Mouse (Mus musculus): ENCODE measurements around the gene Aebp1.
A peak's percentile ranks its signal among the peaks of the same experiment; 100 is the strongest.

Gene Aebp1

DNA sequence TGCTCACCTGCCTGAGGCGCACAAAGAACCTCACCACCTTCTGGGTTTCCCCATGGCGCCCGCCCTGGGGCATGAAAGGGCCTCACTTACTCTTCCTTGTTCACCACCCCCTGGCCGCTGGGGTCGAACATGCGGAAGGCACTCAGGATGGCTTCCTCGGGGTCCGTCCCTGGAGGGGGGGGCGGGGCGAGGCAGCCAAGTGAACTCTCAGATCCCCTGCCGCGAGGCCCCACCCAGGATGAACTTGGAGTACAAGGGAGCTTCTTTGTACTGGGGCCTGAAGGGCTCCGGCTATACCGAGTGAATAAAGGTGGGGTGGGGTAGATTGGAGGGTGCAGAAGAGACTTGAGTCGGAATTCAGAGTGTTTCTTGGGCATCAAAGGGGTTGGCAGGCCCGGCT lies 35.5 kb downstream of the Aebp1 start:
- no peak for DNase-seq (ENCODE audit: low spot score)

DNA sequence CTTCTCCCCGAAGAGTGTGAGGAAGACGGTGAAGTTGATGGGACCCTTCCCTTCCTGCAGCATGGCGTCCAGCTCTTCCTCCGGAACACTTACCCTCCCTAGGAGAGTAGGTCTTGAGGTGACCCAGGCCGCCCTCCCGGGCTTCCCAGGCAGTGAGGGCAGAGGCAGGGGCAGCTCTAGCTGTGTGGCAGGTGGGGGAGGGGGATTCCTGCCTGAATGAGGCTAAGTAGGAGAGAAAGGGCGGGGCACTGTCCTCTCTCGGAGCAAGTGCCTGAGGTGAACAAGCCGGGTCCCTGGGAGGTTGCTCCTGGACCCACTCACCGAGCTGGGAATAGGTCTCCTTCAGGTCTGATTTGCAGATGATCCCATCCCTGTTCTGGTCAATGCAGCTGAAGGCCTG lies 36.1 kb downstream of the Aebp1 start:
- no peak for DNase-seq (ENCODE audit: low spot score)

DNA sequence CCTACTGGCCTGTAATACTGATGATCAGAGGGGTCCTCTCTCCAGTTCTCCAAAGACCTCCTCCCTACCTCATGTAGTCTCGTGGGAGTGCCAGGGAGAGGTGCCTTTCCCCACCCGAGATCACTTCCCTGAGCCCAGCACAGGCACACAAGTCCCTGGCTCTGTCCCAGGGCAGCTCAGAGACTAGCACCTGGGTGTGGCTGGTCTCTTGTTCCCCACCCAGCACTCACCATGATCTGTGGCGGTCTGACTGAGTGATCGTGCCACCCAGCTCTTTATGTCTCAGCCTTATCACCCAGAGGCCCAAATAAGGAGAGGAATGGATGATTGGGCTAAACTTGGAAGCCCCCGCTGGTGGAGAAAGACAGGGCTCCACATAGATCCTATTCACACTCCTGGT lies 36.8 kb downstream of the Aebp1 start, which contains the start of gene Myl7:
Gene Myl7, minus strand, starts transcription at position 252 of the 400 bp plus-strand sequence.
- DNase-seq (ENCODE audit: low spot score): no peak

DNA sequence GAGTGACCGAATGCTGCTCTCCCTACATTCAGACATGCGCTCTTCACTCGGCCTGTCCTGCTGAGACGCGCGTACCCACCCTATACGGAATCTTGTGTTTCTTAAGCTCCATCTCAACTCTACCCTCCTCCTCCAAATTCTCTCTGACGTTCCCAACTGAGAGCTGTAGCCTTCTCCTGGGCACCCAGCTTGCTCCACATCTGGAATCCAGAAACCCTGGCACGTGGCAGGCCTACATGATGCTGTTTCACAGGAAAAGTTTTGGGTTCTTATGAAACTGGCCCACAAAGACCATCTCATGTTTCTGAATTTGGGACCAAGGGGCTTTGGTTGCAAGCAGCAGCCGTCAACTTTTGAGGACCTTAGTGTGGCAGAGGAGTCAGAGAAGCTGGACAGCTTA lies 37.5 kb downstream of the Aebp1 start:
- no peak for DNase-seq (ENCODE audit: low spot score)

DNA sequence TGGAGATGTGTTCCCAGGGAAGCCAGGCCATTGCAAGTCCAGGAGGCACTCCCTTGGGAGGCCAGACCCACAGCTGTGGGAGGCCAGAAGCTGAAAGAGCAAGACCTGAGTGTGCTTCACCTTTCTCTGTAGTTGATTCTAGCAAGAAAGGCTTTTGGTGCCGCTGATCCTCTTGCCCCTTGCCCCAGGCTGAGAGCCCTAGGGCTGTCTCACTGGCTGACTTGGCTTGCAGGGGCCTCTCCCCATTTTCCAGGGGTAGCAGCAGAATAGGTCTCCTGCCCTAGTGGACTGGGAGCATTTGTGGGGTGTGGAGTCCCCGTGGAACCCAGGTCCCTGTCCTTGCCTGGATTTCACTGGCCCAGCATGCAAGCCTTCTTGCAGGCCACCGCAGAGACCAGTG lies 39.6 kb downstream of the Aebp1 start:
- no peak for DNase-seq (ENCODE audit: low spot score)

DNA sequence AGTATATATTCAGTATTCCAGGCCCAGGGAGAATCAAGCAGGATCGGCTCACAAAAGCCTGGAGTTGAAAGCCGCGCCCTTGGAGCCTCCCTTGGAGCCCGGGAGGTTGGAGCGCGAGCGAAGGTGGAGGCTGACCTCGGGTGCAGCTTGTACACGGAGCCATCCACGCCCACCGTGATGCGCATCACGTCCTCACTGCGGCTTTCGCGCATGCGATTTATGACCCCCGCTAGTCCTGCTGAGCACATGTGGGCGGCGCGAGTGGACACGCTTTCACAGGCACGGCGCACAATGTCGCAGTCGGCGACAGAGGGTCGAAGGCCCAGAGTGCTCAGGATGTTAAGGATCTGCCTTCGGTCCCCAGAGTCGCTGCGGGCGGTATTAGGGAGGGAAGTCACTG lies 40.2 kb downstream of the Aebp1 start:
- DNase-seq (ENCODE audit: low spot score): no peak

DNA sequence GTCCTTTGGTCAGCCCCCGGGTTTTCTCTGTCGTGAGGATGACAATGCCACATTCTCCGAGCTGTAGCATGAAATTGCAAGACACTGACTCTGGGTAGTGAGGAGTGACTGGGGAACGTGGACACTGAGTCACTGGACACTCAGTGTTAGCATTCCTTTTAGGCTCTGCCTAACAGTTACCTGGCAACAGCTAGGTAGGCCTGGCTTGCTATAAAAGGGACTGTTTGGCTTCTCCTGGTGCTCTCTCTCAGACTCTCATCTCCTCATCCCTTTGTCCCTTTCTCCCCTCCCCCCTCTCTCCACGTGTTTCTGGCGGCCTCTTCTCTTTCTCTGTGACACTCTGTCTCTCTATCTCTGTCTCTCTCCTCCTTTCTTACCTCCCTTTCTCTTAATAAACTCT lies 40.6 kb downstream of the Aebp1 start:
- DNase-seq (ENCODE audit: low spot score): no peak

DNA sequence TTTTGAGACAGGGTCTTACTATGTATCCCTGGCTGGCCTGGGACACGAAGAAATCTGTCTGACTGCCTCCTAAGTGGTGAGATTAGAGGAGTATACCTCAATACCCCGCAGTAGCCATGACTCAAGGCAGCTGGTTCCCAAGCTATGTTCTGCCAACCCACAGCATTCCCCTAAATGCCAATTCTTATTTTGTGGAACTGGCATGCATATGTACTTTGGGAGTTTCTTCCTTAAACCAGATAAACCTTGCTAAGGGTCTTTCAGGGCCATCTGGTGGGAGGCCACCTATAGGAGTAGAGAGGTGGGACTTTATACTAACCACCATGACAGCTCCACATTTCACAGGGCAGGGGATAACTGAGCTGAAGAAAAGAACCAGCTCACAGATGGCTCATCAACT lies 42.1 kb downstream of the Aebp1 start:
- no peak for DNase-seq (ENCODE audit: low spot score)

DNA sequence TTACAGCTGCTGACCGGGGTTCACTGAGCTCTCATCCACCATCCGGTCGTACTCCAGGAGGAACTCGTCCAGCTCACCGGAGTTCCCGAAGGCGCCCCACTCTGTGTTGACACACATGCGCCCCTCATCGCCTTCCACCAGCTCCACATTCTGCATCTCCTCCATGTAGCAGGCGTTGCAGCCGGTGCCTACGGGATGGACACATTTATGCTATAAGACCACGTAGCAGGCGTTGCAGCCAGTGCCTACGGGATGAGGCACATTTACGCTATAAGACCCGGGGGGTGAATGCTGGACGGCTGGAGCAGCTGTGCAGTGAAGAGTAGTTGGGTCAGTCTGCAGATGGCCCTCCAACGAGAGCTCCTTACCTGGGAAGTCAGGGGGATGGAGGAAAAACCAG lies 42.6 kb downstream of the Aebp1 start:
- DNase-seq (ENCODE audit: low spot score): no peak

DNA sequence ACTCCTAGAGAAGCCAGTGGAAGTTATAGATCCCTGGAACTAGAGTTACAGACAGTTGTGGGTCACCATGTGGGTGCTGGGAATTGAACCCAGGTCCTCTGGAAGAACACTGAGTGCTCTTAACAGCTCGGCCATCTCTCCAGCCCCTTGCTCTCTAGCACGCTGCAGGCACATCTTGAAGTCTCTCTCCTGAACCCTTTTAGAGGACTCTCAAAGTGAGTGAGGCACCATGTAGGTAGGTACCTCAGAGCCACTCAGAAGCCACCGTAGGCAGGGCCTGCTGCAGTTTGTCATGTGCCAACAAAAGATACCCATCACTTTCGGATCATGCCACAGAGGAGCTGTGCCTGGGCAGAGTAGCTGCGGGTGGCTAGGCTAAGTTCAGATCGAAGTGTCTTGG lies 43.1 kb downstream of the Aebp1 start:
- DNase-seq (ENCODE audit: low spot score): no peak

DNA sequence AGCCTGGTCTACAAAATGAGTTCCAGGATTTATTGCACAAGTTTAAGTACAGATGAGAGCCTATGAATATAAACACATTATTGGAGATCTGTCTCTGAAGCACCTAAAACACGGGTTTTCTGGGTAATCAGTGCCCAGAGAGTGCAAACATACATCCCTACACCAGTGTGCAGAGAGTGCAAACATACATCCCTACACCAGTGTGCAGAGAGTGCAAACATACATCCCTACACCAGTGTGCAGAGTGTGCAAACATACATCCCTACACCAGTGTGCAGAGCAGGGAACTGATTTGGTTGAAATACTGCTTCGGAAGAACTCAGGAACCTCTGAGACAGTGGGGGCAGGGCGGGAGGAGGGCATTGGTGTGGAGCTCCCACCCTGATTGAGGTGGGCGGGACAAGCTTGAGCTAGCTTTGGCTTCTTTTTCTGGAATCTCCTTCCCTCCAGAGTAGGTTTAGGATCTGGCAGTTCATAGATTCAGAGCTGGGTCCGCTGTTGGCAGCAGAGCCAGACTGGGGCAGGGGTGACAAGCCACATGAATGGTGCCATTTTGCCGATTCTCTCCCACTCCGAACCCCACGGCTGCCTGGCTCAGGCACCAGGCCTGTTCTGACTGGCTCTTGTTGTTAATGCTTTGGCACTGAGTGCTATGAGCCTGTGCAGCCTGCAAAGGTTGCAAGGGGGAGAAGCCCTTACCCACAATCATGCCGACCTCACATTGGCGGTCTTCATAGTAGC lies 44.2 kb downstream of the Aebp1 start:
- DNase-seq (ENCODE audit: low spot score): no peak

DNA sequence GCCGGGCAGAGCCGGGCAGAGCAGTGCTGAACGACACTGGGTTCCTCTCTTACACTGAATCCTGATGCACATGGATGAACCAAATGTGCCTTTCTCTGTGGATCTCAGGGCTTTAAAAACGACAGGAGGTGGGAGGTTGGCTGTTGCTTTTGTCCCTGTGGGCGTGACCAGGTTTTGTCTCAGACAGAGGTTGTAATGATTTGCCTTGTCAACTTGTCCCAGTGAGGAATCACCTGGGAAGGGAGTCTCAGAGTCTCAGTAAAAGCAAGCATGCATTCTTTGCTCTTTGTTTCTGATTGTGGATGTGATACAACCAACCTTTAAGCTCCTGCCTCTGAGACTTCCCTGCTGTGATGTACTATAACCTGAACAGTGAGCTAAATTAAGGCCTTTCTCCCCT lies 45.3 kb downstream of the Aebp1 start:
- no peak for DNase-seq (ENCODE audit: low spot score)

DNA sequence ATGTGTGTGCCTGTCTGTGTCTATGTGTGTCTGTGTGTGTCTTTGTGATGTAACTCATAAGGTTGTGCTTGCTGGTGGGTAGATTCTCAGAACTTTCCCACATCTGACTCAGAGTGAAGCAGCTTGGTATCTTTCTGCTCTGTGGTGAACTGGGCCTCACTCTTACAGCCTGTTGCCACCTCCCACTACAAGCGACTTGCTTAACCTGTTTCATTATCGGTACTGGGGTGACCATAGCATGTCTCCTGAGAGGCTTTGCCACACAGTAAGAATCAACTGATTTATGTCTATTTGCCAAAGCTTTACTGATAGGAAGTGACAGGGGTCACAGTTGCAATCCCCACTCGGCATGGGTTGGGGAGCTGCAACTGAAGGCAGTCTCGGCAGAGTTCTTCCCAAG lies 46.9 kb downstream of the Aebp1 start:
- DNase-seq (ENCODE audit: low spot score): no peak

DNA sequence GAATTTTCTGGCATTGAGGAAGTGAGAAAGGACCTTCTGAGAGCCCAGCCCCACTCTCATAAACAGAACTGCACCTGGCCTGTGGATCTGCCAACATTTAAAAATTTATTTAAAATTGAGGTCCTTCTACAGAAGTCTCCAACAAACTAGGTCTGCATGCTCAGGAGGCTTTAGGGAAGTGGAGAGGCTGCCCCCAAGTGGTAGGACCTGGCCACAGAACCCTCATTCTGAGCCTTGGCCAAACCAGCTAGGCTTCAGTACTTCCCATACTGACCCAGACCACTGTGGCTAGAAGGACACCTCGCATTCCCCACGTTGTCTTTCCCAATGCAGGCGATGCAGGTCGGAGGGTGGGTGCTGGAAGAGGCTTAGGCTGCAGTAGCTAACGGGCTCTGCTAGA lies 50.9 kb downstream of the Aebp1 start:
- peak; percentile 81 for DNase-seq (ENCODE audit: low spot score)

DNA sequence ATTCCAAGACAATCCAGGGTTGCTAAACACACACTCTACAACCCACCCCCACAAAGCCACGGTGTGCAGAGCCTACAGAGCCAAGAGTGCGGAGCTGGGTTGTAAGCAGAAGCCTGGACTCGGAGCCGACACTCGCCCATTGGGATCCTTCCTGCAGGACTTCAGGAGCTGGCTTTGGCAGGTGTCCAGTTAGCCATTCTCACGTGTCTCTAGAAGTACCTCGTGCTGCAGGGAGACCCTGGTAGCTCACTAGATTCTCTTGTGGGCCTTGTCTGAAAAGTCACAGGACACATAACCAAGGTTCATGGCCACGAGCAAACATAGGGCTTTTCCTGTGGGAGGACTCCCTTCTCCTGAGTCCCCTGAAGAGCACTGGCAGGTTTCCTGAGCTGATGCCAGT lies 51.5 kb downstream of the Aebp1 start:
- no peak for DNase-seq (ENCODE audit: low spot score)

DNA sequence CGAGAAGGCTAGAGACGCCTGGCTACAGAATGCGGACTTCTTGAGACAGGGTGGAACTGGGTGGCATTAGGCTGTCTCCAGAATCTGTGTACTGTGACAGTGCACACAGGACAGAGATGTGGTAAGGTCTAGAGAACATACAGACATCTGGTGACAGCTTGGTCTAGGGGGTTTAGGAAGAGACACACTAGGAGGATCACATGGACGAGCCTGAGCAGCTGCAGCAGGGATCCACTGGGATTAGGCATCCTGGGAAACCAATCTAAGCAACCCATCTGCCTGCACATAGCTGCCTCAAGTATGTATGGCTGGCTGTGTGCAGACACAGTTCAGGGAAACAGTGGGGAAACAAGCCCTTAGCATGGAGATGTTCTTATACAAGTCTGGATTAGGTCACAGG lies 52.2 kb downstream of the Aebp1 start:
- no peak for DNase-seq (ENCODE audit: low spot score)

DNA sequence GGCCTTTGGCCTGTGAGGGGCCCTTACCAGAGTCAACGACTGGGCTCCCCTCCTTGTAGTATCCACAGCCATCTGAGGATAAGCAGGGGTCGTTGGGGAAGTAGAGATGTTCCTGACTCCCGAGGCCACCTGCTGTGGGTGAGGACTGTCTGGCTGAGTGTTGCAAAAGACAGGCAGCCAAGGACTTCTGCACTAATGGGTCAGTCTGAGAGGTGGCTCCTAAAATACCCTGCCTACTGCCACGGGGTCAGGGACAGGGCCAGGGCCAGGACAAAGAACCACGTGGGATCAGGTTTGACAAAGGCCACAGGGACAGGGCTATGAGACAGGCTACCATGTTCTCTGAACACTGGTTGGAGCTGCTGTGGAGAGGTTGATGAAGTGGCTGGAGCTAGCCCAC lies 53.2 kb downstream of the Aebp1 start:
- no peak for DNase-seq (ENCODE audit: low spot score)

DNA sequence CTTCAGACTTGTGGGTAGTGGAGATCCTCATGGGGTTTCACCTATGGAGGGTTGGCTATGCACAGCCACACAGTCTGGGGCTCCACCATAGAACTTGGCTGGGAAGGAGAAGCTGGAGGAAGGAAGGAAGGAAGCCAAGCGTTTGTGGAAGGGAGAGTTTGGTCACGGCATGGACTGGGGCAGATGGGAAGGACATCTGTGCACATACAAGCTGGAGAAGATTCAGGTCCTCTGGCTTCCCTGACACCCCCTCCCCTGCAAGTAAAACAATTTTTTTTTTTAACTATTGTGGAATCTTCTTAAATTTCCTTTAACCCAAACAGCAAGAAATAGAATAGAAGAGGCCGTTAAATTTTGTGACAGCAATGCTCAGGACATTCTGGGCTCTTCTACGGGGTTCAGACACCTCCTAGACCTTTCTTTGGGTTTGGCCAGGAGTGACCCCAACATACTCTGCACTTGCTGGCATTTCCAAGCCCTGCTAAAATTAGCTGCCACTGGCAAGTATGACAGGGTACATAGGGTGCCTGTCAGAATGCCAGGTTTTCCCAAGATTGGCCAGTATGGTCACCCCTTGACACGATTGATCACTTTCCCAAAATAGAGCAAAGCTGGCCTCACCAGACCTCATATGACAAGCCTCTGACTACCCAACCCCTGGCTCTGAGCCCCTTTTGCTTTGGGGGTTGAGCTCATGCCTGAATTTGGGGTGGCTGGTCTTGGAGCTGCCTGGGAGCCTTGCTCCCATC lies 53.9 kb downstream of the Aebp1 start:
- peak; percentile 87 for DNase-seq (ENCODE audit: low spot score)

DNA sequence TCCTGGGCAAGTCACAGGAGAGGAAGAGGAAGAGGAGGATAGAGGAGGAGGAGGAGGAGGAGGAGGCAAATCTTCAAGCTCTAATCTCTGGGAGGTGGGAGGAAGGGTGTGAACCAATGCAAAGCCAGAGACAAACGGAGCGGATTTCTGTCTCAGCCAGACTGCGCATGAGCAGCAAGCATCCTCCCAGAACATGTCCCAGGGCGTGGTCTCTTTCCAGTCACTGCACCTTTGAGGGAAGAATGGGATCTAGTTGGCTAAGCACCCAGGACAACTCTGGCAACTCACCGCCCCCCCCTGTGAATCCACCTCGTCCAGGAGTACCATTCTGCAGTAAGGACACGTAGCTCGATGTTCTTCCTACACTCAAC lies 54.4 kb downstream of the Aebp1 start:
- DNase-seq (ENCODE audit: low spot score): no peak

DNA sequence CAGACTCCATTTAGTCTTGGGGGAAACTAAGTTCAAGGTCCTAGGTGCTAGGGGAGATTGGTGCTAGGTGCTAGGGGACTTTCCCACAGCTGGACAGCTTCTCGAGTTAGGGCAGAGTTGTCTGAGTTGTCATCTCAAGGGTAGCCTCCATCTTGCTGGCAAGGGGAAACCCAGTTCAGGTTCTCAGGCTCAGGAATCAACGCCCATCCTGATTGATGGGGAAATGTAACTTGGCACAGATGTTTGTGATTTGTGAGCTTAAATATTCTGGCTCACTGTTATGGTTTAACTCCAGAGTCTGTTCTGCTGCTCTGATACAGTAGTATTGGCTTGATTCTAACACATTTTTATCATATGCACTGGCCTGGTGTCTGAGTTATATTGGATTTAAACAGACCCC lies 56.4 kb downstream of the Aebp1 start:
- peak; percentile 61 for DNase-seq (ENCODE audit: low spot score)

DNA sequence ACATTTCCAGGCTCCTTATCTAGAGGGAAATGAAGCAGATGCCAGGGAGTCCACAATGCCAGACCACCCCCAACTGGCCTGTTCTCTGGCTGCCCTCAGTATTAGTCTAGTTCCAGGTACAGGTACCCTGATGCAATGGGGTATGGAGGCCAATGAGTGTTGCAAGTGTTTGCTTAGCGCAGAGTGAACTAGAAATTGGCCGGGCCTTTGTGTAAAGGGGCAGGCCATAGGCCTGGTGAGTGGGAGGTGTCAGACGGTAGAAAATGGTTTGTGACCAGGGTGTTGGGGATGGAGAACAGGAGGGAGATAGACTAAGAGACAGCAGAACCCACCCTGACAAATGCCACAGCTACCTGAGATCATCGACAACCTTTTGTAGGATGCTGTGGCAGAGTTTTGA lies 57.9 kb downstream of the Aebp1 start:
- DNase-seq (ENCODE audit: low spot score): no peak

DNA sequence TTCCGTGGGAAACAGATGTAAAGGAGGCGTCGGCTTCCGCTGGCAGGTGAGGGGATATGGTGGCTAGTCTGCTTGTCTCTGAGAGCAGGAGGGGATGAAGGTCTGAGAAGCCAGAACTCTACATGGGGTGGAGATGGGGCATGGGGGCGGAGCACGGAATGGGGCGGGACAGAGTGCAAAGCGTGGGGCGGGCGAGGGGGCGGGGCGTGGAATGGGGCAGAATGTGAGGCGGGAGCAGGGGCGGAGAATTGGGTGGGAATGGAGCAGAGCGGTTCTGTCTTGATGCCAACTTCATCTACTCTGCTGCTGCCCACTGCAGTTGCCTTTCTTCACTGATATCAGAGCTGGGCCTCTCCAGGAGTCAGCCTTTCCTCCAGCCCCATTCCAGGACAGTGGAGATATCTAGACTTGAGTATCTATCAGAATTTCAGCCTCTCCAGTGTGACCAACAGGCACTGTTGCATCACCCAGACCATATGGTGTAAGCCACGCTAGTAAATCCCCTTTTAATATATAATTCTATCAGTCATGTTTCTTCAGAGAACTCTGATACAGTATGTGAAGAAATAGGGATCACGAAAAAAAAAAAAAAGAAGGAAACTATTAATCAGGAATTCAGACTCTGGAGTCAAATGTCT lies 58.7 kb downstream of the Aebp1 start:
- no peak for DNase-seq (ENCODE audit: low spot score)
